Mouse (Mus musculus): ENCODE data around the gene Srsf11. TPM values are rescaled to one million over a fixed set of nuclear protein-coding genes. Genes with fewer than 3 reads are reported as not detected.

Gene Srsf11
- polyA plus RNA-seq, 1 experiment from 2014 or later, result 151 TPM

DNA sequence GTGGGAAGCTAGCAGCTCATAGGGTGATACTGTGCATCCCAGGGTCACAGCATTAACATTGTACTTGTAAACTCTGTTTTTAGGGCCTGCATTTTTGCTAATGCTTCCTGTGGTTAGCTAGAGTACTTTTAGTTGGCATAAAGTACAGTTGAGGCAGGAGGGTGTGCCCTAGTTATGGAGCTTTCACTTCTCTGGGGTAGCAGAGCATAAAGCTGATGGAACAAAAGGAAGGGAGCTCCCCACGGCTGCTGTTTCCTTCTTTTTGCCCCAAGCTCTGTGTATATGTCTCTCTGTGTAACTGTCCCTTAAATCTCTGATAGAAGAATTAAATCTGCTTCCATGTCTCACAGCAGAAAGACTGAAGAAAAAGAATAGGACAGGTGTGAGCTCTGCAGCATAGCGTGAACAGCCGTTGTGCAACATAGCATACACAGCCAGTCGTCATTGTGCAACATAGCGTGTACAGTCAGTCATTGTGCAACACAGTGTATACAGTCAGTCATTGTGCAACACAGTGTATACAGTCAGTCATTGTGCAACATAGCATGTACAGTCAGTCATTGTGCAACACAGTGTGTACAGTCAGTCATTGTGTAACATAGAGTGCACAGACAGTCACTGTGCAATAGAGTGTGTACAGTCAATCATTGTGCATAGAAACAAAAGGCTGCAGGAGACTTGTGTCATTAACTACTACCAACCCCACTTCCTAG lies 25.5 kb upstream of the Srsf11 start:
- Histone ChIP-seq H3K27me3 (ENCODE audit: control insufficient read depth, insufficient read depth, low read length) (no peaks in the 10 kb centered on the region), H3K27ac (ENCODE audit: low read length) (no peak overlapping the region), H3K9me3 (replicated peaks; ENCODE audit: control insufficient read depth, low read length) (no peaks in the 10 kb centered on the region), H3K9ac (ENCODE audit: low read length) (no peak overlapping the region), H3K4me2 (ENCODE audit: low read depth, low read length) (no peak overlapping the region), H3K36me3 (ENCODE audit: control insufficient read depth, insufficient read depth) (peaks cover 27% of the 10 kb centered on the region), H3K4me3 (ENCODE audit: low read length) (no peak overlapping the region), H3K4me1 (ENCODE audit: control insufficient read depth, insufficient read depth, low read length) (no peaks in the 10 kb centered on the region)
- no peak for ATAC-seq (replicated peaks; ENCODE audit: extremely low read depth, insufficient read depth, low FRiP score)
- 91% methylated on average over 5 of the region's 5 CpGs for WGBS

DNA sequence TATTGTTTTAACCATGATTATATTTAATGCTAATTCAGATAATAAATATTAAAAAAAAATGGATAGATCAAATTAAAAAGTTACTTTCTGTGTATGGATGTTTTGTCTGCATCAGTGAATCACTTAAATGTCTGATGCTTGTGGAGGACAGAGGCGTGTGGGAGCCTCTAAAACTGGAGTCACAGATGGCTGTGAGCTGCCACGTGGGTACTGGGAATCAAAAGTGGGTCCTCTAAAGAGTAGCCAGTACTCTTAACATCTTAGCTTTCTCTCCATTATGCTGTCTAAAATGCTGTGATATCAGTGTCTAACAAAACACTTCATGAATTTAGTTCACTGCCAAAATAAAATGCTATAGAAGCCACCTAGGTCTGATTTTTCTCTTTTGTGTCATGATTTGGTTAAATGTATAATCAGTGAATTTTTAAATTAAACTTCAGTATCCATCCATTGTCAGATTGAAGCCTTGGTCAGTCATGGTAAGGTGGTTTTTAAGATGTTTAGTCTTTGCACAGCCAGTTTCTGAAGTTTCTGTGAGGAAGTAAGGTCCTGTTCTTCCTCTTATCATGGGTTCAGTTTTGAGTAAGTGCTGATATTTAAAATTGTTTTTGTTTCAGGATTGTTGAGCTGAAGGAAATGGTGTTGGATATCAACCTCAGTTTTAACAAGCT lies 24.3 kb upstream of the Srsf11 start:
- Histone ChIP-seq H3K27ac (ENCODE audit: low read length) (no peak overlapping the region), H3K9ac (ENCODE audit: low read length) (no peak overlapping the region), H3K36me3 (ENCODE audit: control insufficient read depth, insufficient read depth) (peaks cover 31% of the 10 kb centered on the region), H3K4me2 (ENCODE audit: low read depth, low read length) (no peak overlapping the region), H3K9me3 (replicated peaks; ENCODE audit: control insufficient read depth, low read length) (no peaks in the 10 kb centered on the region), H3K4me1 (ENCODE audit: control insufficient read depth, insufficient read depth, low read length) (no peaks in the 10 kb centered on the region), H3K27me3 (ENCODE audit: control insufficient read depth, insufficient read depth, low read length) (no peaks in the 10 kb centered on the region), H3K4me3 (ENCODE audit: low read length) (no peak overlapping the region)
- WGBS, result 86% methylated on average over 2 of the region's 2 CpGs
- no peak for ATAC-seq (replicated peaks; ENCODE audit: extremely low read depth, insufficient read depth, low FRiP score)

DNA sequence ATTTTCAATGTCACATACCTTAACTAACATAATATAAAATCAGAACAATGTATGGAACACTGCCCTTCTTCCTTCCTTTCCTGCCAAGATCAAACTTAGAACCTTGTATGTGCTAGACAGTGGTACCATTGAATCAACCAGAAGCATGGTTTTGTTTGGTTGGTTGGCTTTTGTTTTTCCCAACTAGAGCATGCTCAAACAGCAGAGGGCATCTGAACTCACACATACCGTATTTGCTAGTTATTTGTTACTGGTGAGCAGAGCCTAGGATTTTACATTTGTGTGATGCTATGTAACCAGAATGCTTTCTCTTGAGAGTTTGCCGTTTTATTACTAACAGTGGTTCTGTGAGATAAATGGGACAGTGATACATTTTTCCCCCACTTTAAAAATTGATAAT lies 13.1 kb upstream of the Srsf11 start:
- no peaks in the 10 kb centered on the region for H3K4me1 ChIP-seq (ENCODE audit: control insufficient read depth, insufficient read depth, low read length)
- no peak for ATAC-seq (replicated peaks; ENCODE audit: extremely low read depth, insufficient read depth, low FRiP score)

DNA sequence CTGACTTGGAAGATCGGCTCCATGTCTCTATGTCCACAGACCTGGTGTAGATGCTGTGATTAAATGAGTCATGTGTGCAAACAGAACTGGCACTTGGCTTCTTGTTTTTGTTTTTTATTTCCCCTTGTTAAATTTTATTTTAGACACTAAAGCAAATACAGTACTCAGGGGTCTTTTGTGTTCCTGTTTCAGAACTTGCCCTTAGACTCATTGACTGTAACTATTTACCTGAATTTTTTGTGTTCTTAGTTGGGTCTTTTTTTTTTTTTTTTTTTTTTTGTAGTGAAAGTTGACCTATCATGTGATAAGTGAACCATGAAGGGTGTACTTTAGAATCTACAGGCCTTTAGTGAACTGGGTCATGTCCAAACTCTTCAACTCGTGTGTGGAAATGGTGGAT lies 4.3 kb upstream of the Srsf11 start:
- Histone ChIP-seq H3K27me3 (ENCODE audit: control insufficient read depth, insufficient read depth, low read length) (no peaks in the 10 kb centered on the region), H3K9ac (ENCODE audit: low read length) (no peak overlapping the region), H3K27ac (ENCODE audit: low read length) (no peak overlapping the region), H3K9me3 (replicated peaks; ENCODE audit: control insufficient read depth, low read length) (no peaks in the 10 kb centered on the region), H3K4me2 (ENCODE audit: low read depth, low read length) (no peak overlapping the region), H3K4me1 (ENCODE audit: control insufficient read depth, insufficient read depth, low read length) (peaks cover 3% of the 10 kb centered on the region), H3K36me3 (ENCODE audit: control insufficient read depth, insufficient read depth) (no peaks in the 10 kb centered on the region), H3K4me3 (ENCODE audit: low read length) (no peak overlapping the region)
- WGBS, result 83% methylated on average over 2 of the region's 2 CpGs
- ATAC-seq (replicated peaks; ENCODE audit: extremely low read depth, insufficient read depth, low FRiP score), result no peak

More for the DNA sequence above, 13.1 kb upstream of the Srsf11 start:
- no peak overlapping the region for H3K4me2 ChIP-seq (ENCODE audit: low read depth, low read length)
- no peaks in the 10 kb centered on the region for H3K27me3 ChIP-seq (ENCODE audit: control insufficient read depth, insufficient read depth, low read length)
- H3K27ac ChIP-seq (ENCODE audit: low read length), result no peak overlapping the region
- H3K9me3 ChIP-seq (replicated peaks; ENCODE audit: control insufficient read depth, low read length), result no peaks in the 10 kb centered on the region
- H3K9ac ChIP-seq (ENCODE audit: low read length), result no peak overlapping the region
- H3K36me3 ChIP-seq (ENCODE audit: control insufficient read depth, insufficient read depth), result peaks cover 6% of the 10 kb centered on the region; the same call in 1 of the 2 replicates
- WGBS, result 84% methylated on average over 2 of the region's 2 CpGs
- no peak overlapping the region for H3K4me3 ChIP-seq (ENCODE audit: low read length)

DNA sequence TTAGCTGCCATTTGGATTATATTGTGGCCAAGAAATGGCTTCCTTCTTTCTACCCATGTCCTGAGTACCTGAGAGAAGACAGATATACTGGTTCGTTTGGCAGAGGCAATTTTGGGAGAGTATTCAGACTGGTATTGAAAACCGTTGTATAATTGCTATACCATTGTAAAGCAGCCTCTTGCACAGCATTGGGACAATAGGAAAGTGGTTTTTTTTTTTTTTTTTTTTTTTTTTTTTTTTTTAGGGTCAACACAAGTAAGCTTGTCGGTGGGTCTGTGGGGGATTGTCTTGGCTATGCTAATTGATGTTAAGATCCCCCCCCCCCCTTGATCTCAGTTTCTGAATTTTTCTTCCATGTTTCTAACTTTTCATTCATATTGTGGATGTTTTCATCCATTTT lies 1.7 kb upstream of the Srsf11 start:
- Histone ChIP-seq H3K9me3 (replicated peaks; ENCODE audit: control insufficient read depth, low read length) (no peaks in the 10 kb centered on the region), H3K4me1 (ENCODE audit: control insufficient read depth, insufficient read depth, low read length) (peaks cover 15% of the 10 kb centered on the region), H3K4me3 (ENCODE audit: low read length) (no peak overlapping the region), H3K36me3 (ENCODE audit: control insufficient read depth, insufficient read depth) (no peaks in the 10 kb centered on the region), H3K27me3 (ENCODE audit: control insufficient read depth, insufficient read depth, low read length) (no peaks in the 10 kb centered on the region), H3K9ac (ENCODE audit: low read length) (no peak overlapping the region), H3K4me2 (ENCODE audit: low read depth, low read length) (no peak overlapping the region), H3K27ac (ENCODE audit: low read length) (no peak overlapping the region)
- 87% methylated on average over 3 of the region's 3 CpGs for WGBS
- no peak for ATAC-seq (replicated peaks; ENCODE audit: extremely low read depth, insufficient read depth, low FRiP score)

DNA sequence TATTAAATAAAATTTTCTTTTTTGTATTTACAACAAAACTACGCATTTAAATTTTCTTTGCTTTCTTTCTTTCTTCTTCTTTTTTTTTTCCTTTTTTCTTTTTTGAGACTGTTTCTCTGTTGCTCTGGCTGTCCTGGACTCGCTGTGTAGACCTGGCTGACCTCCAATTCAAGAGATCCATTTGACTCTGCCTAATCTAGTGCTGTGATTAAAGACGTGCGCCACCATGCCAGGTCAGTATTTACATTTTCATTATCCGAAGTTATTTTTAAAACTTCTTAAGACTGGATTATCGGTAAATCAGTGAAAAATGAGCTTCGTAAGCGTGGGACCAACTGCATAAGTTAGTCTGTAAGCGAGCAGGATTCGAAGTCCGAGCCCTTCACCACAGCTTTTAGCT lies 573 bp downstream of the Srsf11 start:
- Histone ChIP-seq H3K27me3 (ENCODE audit: control insufficient read depth, insufficient read depth, low read length) (no peaks in the 10 kb centered on the region), H3K9ac (ENCODE audit: low read length) (peak overlapping the region; percentile 97), H3K4me2 (ENCODE audit: low read depth, low read length) (peak overlapping the region; percentile 88), H3K9me3 (replicated peaks; ENCODE audit: control insufficient read depth, low read length) (no peaks in the 10 kb centered on the region), H3K4me1 (ENCODE audit: control insufficient read depth, insufficient read depth, low read length) (peaks cover 22% of the 10 kb centered on the region), H3K36me3 (ENCODE audit: control insufficient read depth, insufficient read depth) (no peaks in the 10 kb centered on the region), H3K4me3 (ENCODE audit: low read length) (peak overlapping the region; percentile 92), H3K27ac (ENCODE audit: low read length) (peak overlapping the region; percentile 92)
- 2% methylated on average over 11 of the region's 11 CpGs for WGBS
- ATAC-seq (replicated peaks; ENCODE audit: extremely low read depth, insufficient read depth, low FRiP score), result no peak

DNA sequence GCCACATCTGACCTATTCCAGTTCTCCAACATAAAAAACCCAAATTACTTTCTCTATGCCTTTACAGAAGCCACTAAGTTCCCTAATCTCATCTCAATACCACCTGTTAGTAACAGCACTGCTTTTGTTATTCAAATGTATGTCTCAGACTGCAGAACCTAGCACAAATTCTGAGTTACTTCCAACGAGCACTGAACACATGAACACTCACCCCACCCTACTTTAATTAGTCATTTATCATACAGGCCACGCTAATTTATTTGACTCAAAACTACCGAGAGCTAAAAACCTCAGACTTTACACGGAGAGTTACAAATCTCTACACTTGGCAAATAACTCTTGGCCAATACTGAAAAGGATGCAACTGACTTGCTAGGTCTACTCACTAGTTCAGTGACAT lies 4.3 kb downstream of the Srsf11 start:
- H3K27ac ChIP-seq (ENCODE audit: low read length), result peak overlapping the region; percentile 95
- H3K9ac ChIP-seq (ENCODE audit: low read length), result peak overlapping the region; percentile 95
- ATAC-seq (replicated peaks; ENCODE audit: extremely low read depth, insufficient read depth, low FRiP score), result no peak
- peaks cover 18% of the 10 kb centered on the region for H3K4me1 ChIP-seq (ENCODE audit: control insufficient read depth, insufficient read depth, low read length)
- H3K9me3 ChIP-seq (replicated peaks; ENCODE audit: control insufficient read depth, low read length), result no peaks in the 10 kb centered on the region
- H3K27me3 ChIP-seq (ENCODE audit: control insufficient read depth, insufficient read depth, low read length), result no peaks in the 10 kb centered on the region
- no peaks in the 10 kb centered on the region; the same call in 1 of the 2 replicates for H3K36me3 ChIP-seq (ENCODE audit: control insufficient read depth, insufficient read depth)
- peak overlapping the region; percentile 84 for H3K4me2 ChIP-seq (ENCODE audit: low read depth, low read length)
- peak overlapping the region; percentile 91 for H3K4me3 ChIP-seq (ENCODE audit: low read length)
- WGBS, result 5% methylated on average over 4 of the region's 4 CpGs

DNA sequence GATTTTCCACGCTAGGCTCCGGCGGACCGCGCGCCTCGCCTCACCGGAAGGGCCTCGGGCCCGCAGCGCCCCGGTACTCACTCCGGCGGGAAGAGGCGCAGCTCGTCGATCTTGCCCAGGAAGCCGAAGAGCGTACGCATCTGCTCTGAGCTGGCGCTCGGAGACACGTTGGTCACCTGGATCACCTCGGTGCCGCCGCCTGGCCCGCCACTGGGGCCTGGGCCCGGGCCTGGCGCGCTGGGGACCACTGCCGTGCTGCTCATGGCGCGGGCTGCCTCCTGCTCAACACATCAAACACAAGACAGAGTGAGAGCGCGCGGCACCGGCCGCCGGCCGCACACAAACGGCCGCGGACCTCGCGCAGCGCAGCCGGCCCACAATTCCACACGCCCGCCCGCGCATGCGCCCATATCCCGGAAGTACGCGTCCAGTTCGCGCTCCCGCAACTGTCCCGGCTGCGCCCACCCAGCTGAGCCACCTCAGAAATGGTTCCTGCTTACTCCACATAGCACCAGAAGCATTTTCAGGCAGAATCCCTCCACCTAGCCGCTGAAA lies 5.0 kb downstream of the Srsf11 start:
- H3K4me3 ChIP-seq (ENCODE audit: low read length), result peak overlapping the region; percentile 91
- ATAC-seq (replicated peaks; ENCODE audit: extremely low read depth, insufficient read depth, low FRiP score), result peak; percentile 89
- no peaks in the 10 kb centered on the region for H3K9me3 ChIP-seq (replicated peaks; ENCODE audit: control insufficient read depth, low read length)
- H3K27ac ChIP-seq (ENCODE audit: low read length), result peak overlapping the region; percentile 95
- H3K9ac ChIP-seq (ENCODE audit: low read length), result peak overlapping the region; percentile 95
- WGBS, result under 1% methylated on average over 61 of the region's 61 CpGs
- peak overlapping the region; percentile 84 for H3K4me2 ChIP-seq (ENCODE audit: low read depth, low read length)
- H3K36me3 ChIP-seq (ENCODE audit: control insufficient read depth, insufficient read depth), result peaks cover 3% of the 10 kb centered on the region; the same call in 1 of the 2 replicates
- H3K4me1 ChIP-seq (ENCODE audit: control insufficient read depth, insufficient read depth, low read length), result peaks cover 18% of the 10 kb centered on the region
- H3K27me3 ChIP-seq (ENCODE audit: control insufficient read depth, insufficient read depth, low read length), result no peaks in the 10 kb centered on the region

DNA sequence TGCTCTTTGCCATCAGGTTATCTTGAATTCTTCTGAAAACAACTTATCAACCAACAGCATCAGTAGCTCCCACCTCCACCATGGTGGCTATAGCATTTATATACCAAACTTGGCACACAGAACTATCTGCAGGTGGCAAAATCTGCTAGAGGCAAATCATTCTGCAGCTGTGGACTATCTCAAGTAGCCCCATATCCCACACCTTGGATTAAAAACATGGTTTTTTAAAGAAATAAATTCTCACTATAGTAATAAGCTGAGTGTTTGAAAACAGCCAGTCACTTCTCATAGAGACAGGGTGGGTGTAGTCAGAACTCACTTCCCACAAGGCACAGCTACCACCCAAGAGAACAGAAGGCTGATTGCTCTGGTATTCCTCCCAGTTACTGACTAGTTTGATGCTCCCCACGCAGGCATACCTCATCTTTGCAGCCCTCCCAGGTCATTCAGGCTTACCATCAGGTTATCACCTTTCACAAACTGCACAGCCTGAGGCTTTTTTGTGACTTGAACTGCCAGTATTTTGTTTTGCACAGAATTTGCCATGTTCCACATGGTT lies 26.6 kb downstream of the Srsf11 start:
- H3K27ac ChIP-seq (ENCODE audit: low read length), result no peak overlapping the region
- 25% methylated on average over 1 of the region's 1 CpGs for WGBS
- H3K9ac ChIP-seq (ENCODE audit: low read length), result no peak overlapping the region
- H3K27me3 ChIP-seq (ENCODE audit: control insufficient read depth, insufficient read depth, low read length), result no peaks in the 10 kb centered on the region
- H3K36me3 ChIP-seq (ENCODE audit: control insufficient read depth, insufficient read depth), result peaks cover 22% of the 10 kb centered on the region
- H3K4me3 ChIP-seq (ENCODE audit: low read length), result no peak overlapping the region
- no peak overlapping the region for H3K4me2 ChIP-seq (ENCODE audit: low read depth, low read length)
- H3K4me1 ChIP-seq (ENCODE audit: control insufficient read depth, insufficient read depth, low read length), result 0 out of 2 replicates have a peak, but pooled peaks cover 3% of the 10 kb centered on the region
- ATAC-seq (replicated peaks; ENCODE audit: extremely low read depth, insufficient read depth, low FRiP score), result no peak; the same call in 1 of the 2 replicates
- H3K9me3 ChIP-seq (replicated peaks; ENCODE audit: control insufficient read depth, low read length), result no peaks in the 10 kb centered on the region

Measured in heart, embryonic 16.5 days (tissue).